Mouse (Mus musculus): ENCODE data around the gene Prmt8. TPM values are rescaled to one million over a fixed set of nuclear protein-coding genes. Genes with fewer than 3 reads are reported as not detected.

Prmt8 gene
- not detected in 2 replicates for total RNA-seq (2012; rRNA removed)
- not detected for polyA plus RNA-seq (2012; ENCODE audit: insufficient read depth in 1 of 2, insufficient read length in 2 of 2, low read depth in 1 of 2, low replicate concordance in 2 of 2, missing spikeins in 1 of 2)

GRCm38 (mm10) chr6:127769275-127770156 lies at the start of gene Prmt8:
Prmt8 (minus strand) TSS chr6:127769472.
- Histone ChIP-seq H3K36me3 (ENCODE audit: control insufficient read depth in 1 of 2, insufficient read depth in 2 of 2, low read length in 2 of 2) (no peaks in the 10 kb centered on the region), H3K27me3 (ENCODE audit: control insufficient read depth in 1 of 2, insufficient read depth in 2 of 2, low read length in 2 of 2) (no peaks in the 10 kb centered on the region), H3K4me3 (ENCODE audit: control insufficient read depth in 1 of 2, insufficient read depth in 1 of 2, low read depth in 2 of 2, low read length in 2 of 2) (no peak within 1 kb of the TSS), H3K4me1 (ENCODE audit: control insufficient read depth in 1 of 2, insufficient read depth in 2 of 2, low read length in 2 of 2) (no peaks in the 10 kb centered on the region), H3K9me3 (replicated peaks; ENCODE audit: insufficient read depth, low read length) (no peaks in the 10 kb centered on the region; the same call in 1 of the 2 replicates), H3K9ac (ENCODE audit: control insufficient read depth, low read depth, low read length, poor library complexity, severe bottlenecking) (no peak within 1 kb of the TSS), H3K27ac (ENCODE audit: control insufficient read depth, low read depth, low read length) (no peak within 1 kb of the TSS), H3K79me2 (ENCODE audit: control insufficient read depth, insufficient read depth, low read length, poor library complexity) (no peaks in the 10 kb centered on the region)
- TF ChIP-seq POLR2A (IDR thresholded peaks at IDR 0.05; ENCODE audit: control insufficient read depth in 1 of 2, insufficient read depth in 1 of 2, low read depth in 1 of 2, low read length in 2 of 2, poor library complexity in 1 of 2) = no peak
- TF ChIP-seq ZMIZ1 (IDR thresholded peaks at IDR 0.05; ENCODE audit: low read depth, low read length) = no peak
- TF ChIP-seq NELFE (IDR thresholded peaks at IDR 0.05; ENCODE audit: low read depth, low read length) = no peak
- no peak for TF ChIP-seq ZC3H11A (IDR thresholded peaks at IDR 0.05; ENCODE audit: low read depth, low read length)
- no peak for TF ChIP-seq RAD21 (IDR thresholded peaks at IDR 0.05; ENCODE audit: low read depth, low read length)
- no peak for TF ChIP-seq TAL1 (IDR thresholded peaks at IDR 0.05; ENCODE audit: low read length)
- TF ChIP-seq MAZ (IDR thresholded peaks at IDR 0.05; ENCODE audit: low read depth, low read length) = no peak
- TF ChIP-seq ZNF384 (IDR thresholded peaks at IDR 0.05; ENCODE audit: low read depth, low read length) = no peak
- no peak for TF ChIP-seq USF2 (IDR thresholded peaks at IDR 0.05; ENCODE audit: borderline replicate concordance in 1 of 2, insufficient read depth in 1 of 2, low read depth in 1 of 2, low read length in 2 of 2)
- no peak for TF ChIP-seq ZKSCAN1 (IDR thresholded peaks at IDR 0.05; ENCODE audit: low read depth, low read length)
- TF ChIP-seq SMC3 (IDR thresholded peaks at IDR 0.05; ENCODE audit: low read depth, low read length) = no peak
- TF ChIP-seq POLR2AphosphoS5 (IDR thresholded peaks at IDR 0.05; ENCODE audit: borderline replicate concordance, low read depth, low read length) = no peak
- no peak for DNase-seq (ENCODE audit: low read depth, low spot score)

GRCm38 (mm10) chr6:127803046-127803729 lies 33.9 kb upstream of the Prmt8 start:
- no peak overlapping the region for H3K4me3 ChIP-seq (ENCODE audit: control insufficient read depth in 1 of 2, insufficient read depth in 1 of 2, low read depth in 2 of 2, low read length in 2 of 2)

More at GRCm38 (mm10) chr6:127803046-127803729, 33.9 kb upstream of the Prmt8 start:
- no peaks in the 10 kb centered on the region for H3K4me1 ChIP-seq (ENCODE audit: control insufficient read depth in 1 of 2, insufficient read depth in 2 of 2, low read length in 2 of 2)
- H3K27ac ChIP-seq (ENCODE audit: control insufficient read depth, low read depth, low read length) = no peak overlapping the region
- H3K9ac ChIP-seq (ENCODE audit: control insufficient read depth, low read depth, low read length, poor library complexity, severe bottlenecking) = no peak overlapping the region
- DNase-seq (ENCODE audit: low read depth, low spot score) = no peak
- H3K27me3 ChIP-seq (ENCODE audit: control insufficient read depth in 1 of 2, insufficient read depth in 2 of 2, low read length in 2 of 2) = no peaks in the 10 kb centered on the region
- H3K36me3 ChIP-seq (ENCODE audit: control insufficient read depth in 1 of 2, insufficient read depth in 2 of 2, low read length in 2 of 2) = no peaks in the 10 kb centered on the region
- no peaks in the 10 kb centered on the region for H3K9me3 ChIP-seq (replicated peaks; ENCODE audit: insufficient read depth, low read length)
- TF ChIP-seq ZC3H11A (IDR thresholded peaks at IDR 0.05; ENCODE audit: low read depth, low read length) (no peak), RCOR1 (IDR thresholded peaks at IDR 0.05; ENCODE audit: low read depth, low read length) (no peak), ELF1 (IDR thresholded peaks at IDR 0.05; ENCODE audit: low read depth, low read length) (no peak), USF1 (IDR thresholded peaks at IDR 0.05; ENCODE audit: low read depth, low read length) (no peak), UBTF (IDR thresholded peaks at IDR 0.05; ENCODE audit: borderline replicate concordance, insufficient read depth, low read depth, low read length) (no peak), TBP (IDR thresholded peaks at IDR 0.05; ENCODE audit: low read depth, low read length) (no peak), CHD1 (IDR thresholded peaks at IDR 0.05; ENCODE audit: low read depth, low read length) (no peak), ETS1 (IDR thresholded peaks at IDR 0.05; ENCODE audit: low read depth, low read length) (no peak), NRF1 (IDR thresholded peaks at IDR 0.05; ENCODE audit: insufficient read depth, low read depth, low read length, poor library complexity, severe bottlenecking) (no peak), JUND (IDR thresholded peaks at IDR 0.05; ENCODE audit: low read depth, low read length) (no peak), CHD2 (IDR thresholded peaks at IDR 0.05; ENCODE audit: low read length) (no peak), MAZ (IDR thresholded peaks at IDR 0.05; ENCODE audit: low read depth, low read length) (no peak), MYB (IDR thresholded peaks at IDR 0.05; ENCODE audit: low read depth, low read length) (no peak), TAL1 (IDR thresholded peaks at IDR 0.05; ENCODE audit: low read length) (no peak)
- no peaks in the 10 kb centered on the region for H3K79me2 ChIP-seq (ENCODE audit: control insufficient read depth, insufficient read depth, low read length, poor library complexity)
